In the genomic region with DNA sequence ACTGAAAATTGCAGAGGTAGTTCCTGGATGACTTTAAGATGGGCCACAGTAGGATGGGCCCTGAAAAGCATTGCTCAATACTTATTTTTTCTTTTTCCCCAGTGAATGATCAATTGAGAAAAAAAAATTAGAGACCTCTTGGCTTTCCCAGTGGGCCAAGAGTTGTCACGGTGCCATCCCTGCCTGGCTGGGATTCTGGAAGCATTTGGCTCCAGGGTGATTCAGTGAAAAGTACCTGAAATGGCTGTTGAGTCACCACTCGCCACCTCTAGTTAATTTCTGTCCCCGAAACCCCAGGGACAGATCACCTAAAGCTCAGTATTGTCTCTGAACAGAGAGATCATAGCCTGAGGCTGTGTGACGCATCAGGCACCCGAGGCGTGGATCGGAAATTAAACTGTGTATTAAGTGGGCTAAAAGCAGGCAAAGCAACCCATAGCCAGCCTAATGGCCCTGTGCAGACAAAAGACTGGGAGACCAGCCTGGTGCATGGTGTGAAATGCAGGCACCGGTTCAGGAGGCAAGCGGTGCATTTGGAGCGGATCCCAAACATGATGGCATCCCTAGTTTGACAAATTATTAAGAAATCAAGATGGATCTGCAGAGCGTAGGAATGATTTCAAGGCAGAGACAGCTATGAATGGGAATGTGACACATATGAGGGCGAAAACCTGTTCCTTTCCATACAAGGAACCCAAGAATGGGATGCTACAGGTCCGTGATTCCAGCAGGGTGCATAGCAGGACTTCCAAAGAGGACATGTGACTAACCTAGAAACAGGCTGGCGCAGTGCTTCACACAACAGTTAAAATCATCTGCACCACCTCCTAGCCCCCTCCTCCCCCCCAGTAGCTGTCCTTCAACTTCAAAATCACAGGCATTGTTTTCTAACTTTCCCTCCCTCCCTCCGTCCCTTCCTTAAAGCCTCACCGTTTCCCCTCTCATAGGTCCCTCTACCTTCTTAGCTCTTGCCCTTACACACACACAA, we compare ENCODE assay signal across 16 mouse cellular contexts.
DNase-seq lines count a peak whose midpoint lies in the region; ATAC-seq and TF ChIP-seq lines count a peak whose summit lies in the region.
"Had no signal": no experiment of that assay in that cellular context is flagged by ENCODE, and none has a peak within 500 bp of the region (broad histone marks: within the 10 kb centered on the region; RNA-seq: fewer than 3 reads in every experiment).

No protein-coding gene starts in this region.

- TF ChIP-seq POLR2A in lung, adult 2 months (IDR thresholded peaks at IDR 0.05; ENCODE audit: borderline replicate concordance, extremely low read depth, low read depth, low read length): no peak

- H3K4me2 ChIP-seq in hindbrain, embryonic 14.5 days (replicated peaks): no peak overlapping the region
- no peak overlapping the region for H3K4me2 ChIP-seq in hindbrain, embryonic 12.5 days (replicated peaks)
- peak overlapping the region; percentile 25; the same call in 1 of the 2 replicates for H3K4me2 ChIP-seq in hindbrain, postnatal 0 days (ENCODE audit: low read depth, low read length)
- H3K4me2 ChIP-seq: limb, embryonic 15.5 days; midbrain, embryonic 13.5 days; stomach, embryonic 15.5 days had no signal

- H3K36me3 ChIP-seq in hindbrain, embryonic 14.5 days (replicated peaks; ENCODE audit: control insufficient read depth, insufficient read depth): no peaks in the 10 kb centered on the region
- H3K36me3 ChIP-seq in hindbrain, embryonic 12.5 days: no peaks in the 10 kb centered on the region
- no peaks in the 10 kb centered on the region for H3K36me3 ChIP-seq in hindbrain, postnatal 0 days (ENCODE audit: insufficient read depth, low read length)
- H3K36me3 ChIP-seq: limb, embryonic 15.5 days; midbrain, embryonic 13.5 days; stomach, embryonic 15.5 days had no signal

- ATAC-seq in hindbrain, embryonic 14.5 days (ENCODE audit: low FRiP score): peak; percentile 59; the same call in 1 of the 2 replicates
- ATAC-seq in hindbrain, embryonic 12.5 days (ENCODE audit: low FRiP score): no peak
- ATAC-seq in hindbrain, postnatal 0 days: peak; percentile 56; the same call in 1 of the 2 replicates
- ATAC-seq in monocyte, adult 5-6 weeks (replicated peaks; ENCODE audit: insufficient number of reproducible peaks, low FRiP score, low TSS enrichment, poor library complexity, severe bottlenecking): no peak
- ATAC-seq: CD4-positive, CD25-positive, alpha-beta regulatory T cell, adult 4 months; lung, postnatal 0 days; midbrain, embryonic 13.5 days; Patski had no signal

- H3K4me1 ChIP-seq in hindbrain, embryonic 14.5 days (replicated peaks; ENCODE audit: control insufficient read depth, insufficient read depth, low read length): 0 out of 2 replicates have a peak, but pooled peaks cover 1% of the 10 kb centered on the region
- H3K4me1 ChIP-seq in hindbrain, embryonic 12.5 days: no peaks in the 10 kb centered on the region
- H3K4me1 ChIP-seq in hindbrain, postnatal 0 days (ENCODE audit: insufficient read depth, low read length): 0 out of 2 replicates have a peak, but pooled peaks cover 4% of the 10 kb centered on the region
- no peaks in the 10 kb centered on the region for H3K4me1 ChIP-seq in lung, adult 2 months (ENCODE audit: control insufficient read depth, insufficient read depth, low read length)
- H3K4me1 ChIP-seq: limb, embryonic 15.5 days; midbrain, embryonic 13.5 days; stomach, embryonic 15.5 days had no signal

- no peak for TF ChIP-seq CTCF in hindbrain, postnatal 0 days (IDR thresholded peaks at IDR 0.05; ENCODE audit: low read depth)
- no peak for TF ChIP-seq CTCF in lung, adult 2 months (IDR thresholded peaks at IDR 0.05; ENCODE audit: insufficient read depth, low read length)

- no peak overlapping the region for H3K4me3 ChIP-seq in hindbrain, embryonic 14.5 days (replicated peaks; ENCODE audit: low read length)
- H3K4me3 ChIP-seq in hindbrain, embryonic 12.5 days: no peak overlapping the region
- no peak overlapping the region for H3K4me3 ChIP-seq in hindbrain, postnatal 0 days (ENCODE audit: low read length)
- H3K4me3 ChIP-seq in lung, adult 2 months (replicated peaks; ENCODE audit: extremely low read depth, low read depth, low read length): no peak overlapping the region
- H3K4me3 ChIP-seq: limb, embryonic 15.5 days; midbrain, embryonic 13.5 days; stomach, embryonic 15.5 days had no signal

- no peaks in the 10 kb centered on the region for H3K9me3 ChIP-seq in hindbrain, embryonic 14.5 days (ENCODE audit: control insufficient read depth, low read length)
- H3K9me3 ChIP-seq in hindbrain, embryonic 12.5 days (replicated peaks): no peaks in the 10 kb centered on the region
- no peaks in the 10 kb centered on the region for H3K9me3 ChIP-seq in hindbrain, postnatal 0 days (ENCODE audit: low read length)
- H3K9me3 ChIP-seq: limb, embryonic 15.5 days; midbrain, embryonic 13.5 days; stomach, embryonic 15.5 days had no signal

- 73% methylated on average over 16 of the region's 16 CpGs for WGBS in hindbrain, embryonic 14.5 days
- WGBS in hindbrain, embryonic 12.5 days: 82% methylated on average over 16 of the region's 16 CpGs
- 50% methylated on average over 16 of the region's 16 CpGs for WGBS in hindbrain, postnatal 0 days
- 81% methylated on average over 16 of the region's 16 CpGs for WGBS in lung, adult 2 months

- no peaks in the 10 kb centered on the region for H3K27me3 ChIP-seq in hindbrain, embryonic 14.5 days (ENCODE audit: control insufficient read depth, insufficient read depth, low read length)
- no peaks in the 10 kb centered on the region for H3K27me3 ChIP-seq in hindbrain, embryonic 12.5 days
- H3K27me3 ChIP-seq in hindbrain, postnatal 0 days (ENCODE audit: insufficient read depth, low read length): no peaks in the 10 kb centered on the region
- H3K27me3 ChIP-seq: midbrain, embryonic 13.5 days; stomach, embryonic 15.5 days had no signal

- DNase-seq in hindbrain, embryonic 14.5 days (ENCODE audit: low spot score): no peak
- peak; percentile 86 for DNase-seq in brain, adult 2 months (ENCODE audit: low read depth, low spot score)
- peak; percentile 79 to 80 for DNase-seq in cerebellum, adult 18-20 months
- peak; percentile 55 for DNase-seq in hindbrain, postnatal 0 days (ENCODE audit: low spot score)
- DNase-seq in lung, adult 2 months: no peak
- DNase-seq: gastrocnemius, postnatal 36 days; heart, postnatal 10 days; kidney, adult 18-20 months had no signal

- H3K27ac ChIP-seq in hindbrain, embryonic 14.5 days: no peak overlapping the region
- H3K27ac ChIP-seq in hindbrain, embryonic 12.5 days: no peak overlapping the region
- peak overlapping the region; percentile 11; the same call in 1 of the 2 replicates for H3K27ac ChIP-seq in hindbrain, postnatal 0 days
- H3K27ac ChIP-seq: limb, embryonic 15.5 days; midbrain, embryonic 13.5 days; stomach, embryonic 15.5 days had no signal

- H3K9ac ChIP-seq in hindbrain, embryonic 14.5 days: no peak overlapping the region
- no peak overlapping the region for H3K9ac ChIP-seq in hindbrain, embryonic 12.5 days
- H3K9ac ChIP-seq in hindbrain, postnatal 0 days (replicated peaks; ENCODE audit: low read length): no peak overlapping the region
- H3K9ac ChIP-seq: limb, embryonic 15.5 days; midbrain, embryonic 13.5 days; stomach, embryonic 15.5 days had no signal

Comparison
In these comparisons a context has a peak if more than half of its experiments do, and no peak if none do; other contexts are left out.
1. ATAC-seq: peak in hindbrain, embryonic 14.5 days (single experiment) and hindbrain, postnatal 0 days (single experiment); none in hindbrain, embryonic 12.5 days (single experiment) and monocyte, adult 5-6 weeks (single experiment).
2. DNase-seq: peak in brain, adult 2 months (single experiment), cerebellum, adult 18-20 months (2 of 2) and hindbrain, postnatal 0 days (single experiment); none in hindbrain, embryonic 14.5 days (single experiment) and lung, adult 2 months (single experiment).